In genomic region chr9:44287003-44287400, GRCm38 (mm10) we compare ENCODE assay signal across 9 mouse cellular contexts. TPM values are rescaled to one million over a fixed set of nuclear protein-coding genes. Genes with fewer than 3 reads are reported as not detected.
DNase-seq lines count a peak whose midpoint lies in the region; ATAC-seq and TF ChIP-seq lines count a peak whose summit lies in the region.
"Had no signal": no experiment of that assay in that cellular context is flagged by ENCODE, and none has a peak within 500 bp of the region (broad histone marks: within the 10 kb centered on the region; RNA-seq: fewer than 3 reads in every experiment).

No protein-coding gene starts in this region.

- TF ChIP-seq CTCF in layer of hippocampus, adult 2 months (conservative IDR thresholded peaks at IDR 0.05): no peak
- TF ChIP-seq CTCF in intestine, postnatal 0 days (IDR thresholded peaks at IDR 0.05; ENCODE audit: low read depth): no peak

- H3K27ac ChIP-seq in layer of hippocampus, adult 2 months: peak overlapping the region; percentile 89
- no peak overlapping the region for H3K27ac ChIP-seq in embryonic facial prominence, embryonic 13.5 days
- no peak overlapping the region for H3K27ac ChIP-seq in intestine, postnatal 0 days (ENCODE audit: low read depth, low read length)
- peak overlapping the region; percentile 84 for H3K27ac ChIP-seq in neural tube, embryonic 13.5 days (replicated peaks)

- H3K9me3 ChIP-seq in embryonic facial prominence, embryonic 13.5 days: no peaks in the 10 kb centered on the region
- H3K9me3 ChIP-seq in intestine, postnatal 0 days (ENCODE audit: control insufficient read depth): no peaks in the 10 kb centered on the region
- no peaks in the 10 kb centered on the region for H3K9me3 ChIP-seq in neural tube, embryonic 13.5 days

- peaks cover 46% of the 10 kb centered on the region for H3K27me3 ChIP-seq in embryonic facial prominence, embryonic 13.5 days
- peaks cover 8% of the 10 kb centered on the region; the same call in 1 of the 2 replicates for H3K27me3 ChIP-seq in intestine, postnatal 0 days (replicated peaks; ENCODE audit: control insufficient read depth, insufficient read depth, low read length)
- 0 out of 2 replicates have a peak, but pooled peaks cover 4% of the 10 kb centered on the region for H3K27me3 ChIP-seq in neural tube, embryonic 13.5 days

- peak overlapping the region; percentile 90 for H3K4me3 ChIP-seq in layer of hippocampus, adult 2 months
- peak overlapping the region; percentile 71 for H3K4me3 ChIP-seq in embryonic facial prominence, embryonic 13.5 days
- H3K4me3 ChIP-seq in intestine, postnatal 0 days (ENCODE audit: low read depth, low read length): peak overlapping the region; percentile 53
- H3K4me3 ChIP-seq in neural tube, embryonic 13.5 days: peak overlapping the region; percentile 90

- peaks cover 24% of the 10 kb centered on the region for H3K4me1 ChIP-seq in embryonic facial prominence, embryonic 13.5 days
- 0 out of 2 replicates have a peak, but pooled peaks cover 7% of the 10 kb centered on the region for H3K4me1 ChIP-seq in intestine, postnatal 0 days (replicated peaks; ENCODE audit: control insufficient read depth, insufficient read depth, low read length)
- H3K4me1 ChIP-seq in neural tube, embryonic 13.5 days (replicated peaks): peaks cover 32% of the 10 kb centered on the region

- H3K4me2 ChIP-seq in embryonic facial prominence, embryonic 13.5 days: peak overlapping the region; percentile 95
- H3K4me2 ChIP-seq in intestine, postnatal 0 days (replicated peaks; ENCODE audit: low read depth): peak overlapping the region; percentile 80
- H3K4me2 ChIP-seq in neural tube, embryonic 13.5 days: peak overlapping the region; percentile 94

- no peak for DNase-seq in layer of hippocampus, adult 2 months (ENCODE audit: low spot score in 2 of 2)
- DNase-seq in layer of hippocampus, postnatal 36 days: no peak
- DNase-seq in gastrocnemius, postnatal 10 days: no peak
- no peak for DNase-seq in kidney, postnatal 4 days

- peak overlapping the region; percentile 78 for H3K9ac ChIP-seq in embryonic facial prominence, embryonic 13.5 days
- peak overlapping the region; percentile 54 for H3K9ac ChIP-seq in intestine, postnatal 0 days (ENCODE audit: low read depth, low read length)
- H3K9ac ChIP-seq in neural tube, embryonic 13.5 days: peak overlapping the region; percentile 93

- ATAC-seq in embryonic facial prominence, embryonic 13.5 days (ENCODE audit: insufficient number of reproducible peaks, insufficient read depth, low FRiP score, low TSS enrichment, low read depth): no peak
- no peak; the same call in 1 of the 2 replicates for ATAC-seq in intestine, postnatal 0 days
- ATAC-seq in neural tube, embryonic 13.5 days (ENCODE audit: low read depth): peak; percentile 5; the same call in 1 of the 2 replicates
- ATAC-seq in monocyte, adult 5-6 weeks (replicated peaks; ENCODE audit: insufficient number of reproducible peaks, low FRiP score, low TSS enrichment, poor library complexity, severe bottlenecking): no peak

- 5% methylated on average over 11 of the region's 11 CpGs for WGBS in embryonic facial prominence, embryonic 13.5 days
- WGBS in intestine, postnatal 0 days: 21% methylated on average over 11 of the region's 11 CpGs
- WGBS in neural tube, embryonic 13.5 days: 5% methylated on average over 11 of the region's 11 CpGs

- peaks cover 20% of the 10 kb centered on the region for H3K36me3 ChIP-seq in embryonic facial prominence, embryonic 13.5 days
- peaks cover 23% of the 10 kb centered on the region; the same call in 1 of the 2 replicates for H3K36me3 ChIP-seq in intestine, postnatal 0 days (ENCODE audit: control insufficient read depth, insufficient read depth)
- H3K36me3 ChIP-seq in neural tube, embryonic 13.5 days: peaks cover 18% of the 10 kb centered on the region

RNA-seq across cellular contexts. Expression of gene Abcg4, which starts 1.4 kb away (rescaled TPM):
- 10 to 100 TPM; 67.9 to 71.4 TPM for total RNA-seq in layer of hippocampus, adult 2 months (2021)
- total RNA-seq in layer of hippocampus, postnatal 36 days (2021): 10 to 100 TPM; 63.6 to 73.1 TPM
- 6.1 and 6.5 TPM in 2 replicates for polyA plus RNA-seq in embryonic facial prominence, embryonic 13.5 days (2015; fragmentation: Nextera tagmentation; extraction: Ambion mirVana)
- 0.88 and 1.1 TPM in 2 replicates for polyA plus RNA-seq in intestine, postnatal 0 days (2015; fragmentation: Nextera tagmentation; extraction: Ambion mirVana)
- 21.1 and 22.5 TPM in 2 replicates for polyA plus RNA-seq in neural tube, embryonic 13.5 days (2015; fragmentation: Nextera tagmentation; extraction: Ambion mirVana)
- total RNA-seq in gastrocnemius, postnatal 10 days (2021): 1 to 10 TPM in 1 of 2 experiments, under 1 TPM in 1; 0.68 to 1.3 TPM
- total RNA-seq in monocyte, adult 5-6 weeks (2017): not detected in 3 replicates

RNA-seq across cellular contexts. Expression of gene Hinfp, which starts 18.5 kb away (rescaled TPM):
- 10 to 100 TPM; 26.0 to 36.9 TPM for total RNA-seq in layer of hippocampus, adult 2 months (2021)
- 10 to 100 TPM; 27.4 to 30.1 TPM for total RNA-seq in layer of hippocampus, postnatal 36 days (2021)
- 27.9 and 30.6 TPM in 2 replicates for polyA plus RNA-seq in embryonic facial prominence, embryonic 13.5 days (2015; fragmentation: Nextera tagmentation; extraction: Ambion mirVana)
- polyA plus RNA-seq in intestine, postnatal 0 days (2015; fragmentation: Nextera tagmentation; extraction: Ambion mirVana): 6.0 and 6.8 TPM in 2 replicates
- 25.1 and 31.9 TPM in 2 replicates for polyA plus RNA-seq in neural tube, embryonic 13.5 days (2015; fragmentation: Nextera tagmentation; extraction: Ambion mirVana)
- 10 to 100 TPM in 1 of 2 experiments, 1 to 10 TPM in 1; 9.8 to 11.0 TPM for total RNA-seq in gastrocnemius, postnatal 10 days (2021)
- 22.9 to 34.0 TPM (median 23.0 TPM) in 3 replicates for total RNA-seq in monocyte, adult 5-6 weeks (2017)

RNA-seq across cellular contexts. Expression of gene Nlrx1, which starts 18.6 kb away (rescaled TPM):
- 10 to 100 TPM; 11.6 to 13.9 TPM for total RNA-seq in layer of hippocampus, adult 2 months (2021)
- total RNA-seq in layer of hippocampus, postnatal 36 days (2021): 10 to 100 TPM; 13.5 TPM
- polyA plus RNA-seq in embryonic facial prominence, embryonic 13.5 days (2015; fragmentation: Nextera tagmentation; extraction: Ambion mirVana): 8.2 and 9.8 TPM in 2 replicates
- polyA plus RNA-seq in intestine, postnatal 0 days (2015; fragmentation: Nextera tagmentation; extraction: Ambion mirVana): 4.6 TPM in 2 replicates
- 4.5 and 4.7 TPM in 2 replicates for polyA plus RNA-seq in neural tube, embryonic 13.5 days (2015; fragmentation: Nextera tagmentation; extraction: Ambion mirVana)
- total RNA-seq in gastrocnemius, postnatal 10 days (2021): 10 to 100 TPM; 21.6 to 23.0 TPM
- 14.8 to 15.8 TPM (median 15.3 TPM) in 3 replicates for total RNA-seq in monocyte, adult 5-6 weeks (2017)

RNA-seq across cellular contexts. Expression of gene C2cd2l, which starts 33.1 kb away (rescaled TPM):
- total RNA-seq in layer of hippocampus, adult 2 months (2021): 100 to 1,000 TPM; 186 to 206 TPM
- 100 to 1,000 TPM; 184 to 198 TPM for total RNA-seq in layer of hippocampus, postnatal 36 days (2021)
- 8.3 TPM in 2 replicates for polyA plus RNA-seq in embryonic facial prominence, embryonic 13.5 days (2015; fragmentation: Nextera tagmentation; extraction: Ambion mirVana)
- polyA plus RNA-seq in intestine, postnatal 0 days (2015; fragmentation: Nextera tagmentation; extraction: Ambion mirVana): 42.4 TPM in 2 replicates
- polyA plus RNA-seq in neural tube, embryonic 13.5 days (2015; fragmentation: Nextera tagmentation; extraction: Ambion mirVana): 22.9 and 28.7 TPM in 2 replicates
- total RNA-seq in gastrocnemius, postnatal 10 days (2021): 10 to 100 TPM in 1 of 2 experiments, 1 to 10 TPM in 1; 7.5 to 15.7 TPM
- 6.0 to 18.9 TPM (median 12.2 TPM) in 3 replicates for total RNA-seq in monocyte, adult 5-6 weeks (2017)

RNA-seq across cellular contexts. Expression of gene Pdzd3, which starts 35.7 kb away (rescaled TPM):
- total RNA-seq in layer of hippocampus, adult 2 months (2021): 1 to 10 TPM; 1.1 to 1.5 TPM
- total RNA-seq in layer of hippocampus, postnatal 36 days (2021): 1 to 10 TPM; 1.4 to 1.8 TPM
- 0.37 TPM in 1 of 2 replicates, not detected in the other for polyA plus RNA-seq in embryonic facial prominence, embryonic 13.5 days (2015; fragmentation: Nextera tagmentation; extraction: Ambion mirVana)
- 37.0 and 40.1 TPM in 2 replicates for polyA plus RNA-seq in intestine, postnatal 0 days (2015; fragmentation: Nextera tagmentation; extraction: Ambion mirVana)
- polyA plus RNA-seq in neural tube, embryonic 13.5 days (2015; fragmentation: Nextera tagmentation; extraction: Ambion mirVana): 0.33 and 0.48 TPM in 2 replicates
- total RNA-seq in gastrocnemius, postnatal 10 days (2021): 1 to 10 TPM; 1.2 to 1.4 TPM
- 1.7 TPM in 1 of 3 replicates, not detected in the others for total RNA-seq in monocyte, adult 5-6 weeks (2017)
- total RNA-seq: adrenal gland, postnatal 36 days had no signal

Comparison
In these comparisons a context has a peak if more than half of its experiments do, and no peak if none do; other contexts are left out.
1. H3K27ac ChIP-seq: peak in layer of hippocampus, adult 2 months (single experiment) and neural tube, embryonic 13.5 days (single experiment); none in embryonic facial prominence, embryonic 13.5 days (single experiment) and intestine, postnatal 0 days (single experiment).
2. RNA of gene Abcg4, which starts 1.4 kb away (total RNA-seq): 63.6 to 73.1 TPM in layer of hippocampus, postnatal 36 days and 67.9 to 71.4 TPM in layer of hippocampus, adult 2 months; 0.68 to 1.3 TPM in gastrocnemius, postnatal 10 days and not detected in monocyte, adult 5-6 weeks; every median in the first group is over 10 times any median in the second.
3. Peak in every context shown above with its lines, with median percentiles within 50 percentile points of each other: H3K4me3 ChIP-seq, H3K4me2 ChIP-seq and H3K9ac ChIP-seq.